Mouse (Mus musculus) bone marrow, adult 2 months (tissue): ENCODE measurements around the gene Hist1h2bn. TPM values are rescaled to one million over a fixed set of nuclear protein-coding genes. Genes with fewer than 3 reads are reported as not detected.
A peak's percentile ranks its signal among the peaks of the same experiment; 100 is the strongest.
"Not testable (repeated sequence)": the region's sequence is repeated elsewhere in the genome, so short reads cannot be mapped to it uniquely, and the experiment has no call there.

Experiments used
- H3K27ac ChIP-seq: fragments of 200-500 bp; 2 replicates; pipeline ENCODE4 v1.5.1; 2012; ENCODE audit warnings: low read depth, mild to moderate bottlenecking, control low read depth, inconsistent platforms, low read length; ENCODE audit not compliant: control insufficient read depth, poor library complexity, insufficient read depth
- H3K4me1 ChIP-seq: fragments of 200-500 bp; 2 replicates; pipeline ENCODE4 v1.6.1; 2011; ENCODE audit warnings: low read length; ENCODE audit not compliant: control insufficient read depth, insufficient read depth
- H3K4me3 ChIP-seq: fragments of 200-500 bp; replicated peaks from 2 replicates; pipeline ENCODE3; 2011; ENCODE audit warnings: mild to moderate bottlenecking, low read depth, low read length, control low read depth; ENCODE audit not compliant: control insufficient read depth
- CTCF ChIP-seq: fragments of 200-500 bp; IDR thresholded peaks from 2 replicates; pipeline ENCODE4 v1.5.1; 2011; ENCODE audit warnings: low read length, control low read depth; ENCODE audit not compliant: control insufficient read depth, insufficient read depth
- POLR2A ChIP-seq: fragments of 200-500 bp; IDR thresholded peaks from 2 replicates; pipeline ENCODE4 v1.6.1; 2011; ENCODE audit warnings: low read depth, mild to moderate bottlenecking, control low read depth, low read length, borderline replicate concordance; ENCODE audit not compliant: control insufficient read depth
- WGBS: fragments of 180-500 bp; shearing (Covaris S2); methylation state at CpG from one replicate; pipeline ENCODE4 v1.1.7; 2018; 5-methylcytosine and 5-hydroxymethylcytosine counted together
- polyA plus RNA-seq: library from polyadenylated mRNA; stranded (reverse); fragments of >200 nt; gene quantifications from 2 replicates; pipeline ENCODE4 v1.2.4, GENCODE M21; 2011; ENCODE audit warnings: low replicate concordance; ENCODE audit not compliant: missing spikeins, insufficient read depth, insufficient read length

The Hist1h2bn gene
- polyA plus RNA-seq, 1 experiment, result 195 TPM

- TF ChIP-seq POLR2A (no peak), CTCF (no peak)
- whole genome bisulfite sequencing, result 55% methylated on average over 1 of the region's 1 CpGs
- peaks cover 2% of the 10 kb centered on the region; the same call in 1 of the 2 replicates for H3K4me1 ChIP-seq
These were observed 8.9 kb upstream of the Hist1h2bn start for GRCm38 (mm10) chr13:21745006-21745405.

GRCm38 (mm10) chr13:21749387-21750158 lies 4.3 kb upstream of the Hist1h2bn start:
- peaks cover 5% of the 10 kb centered on the region; the same call in 1 of the 2 replicates for H3K4me1 ChIP-seq
- H3K27ac ChIP-seq, result peak overlapping the region; percentile 94
- TF ChIP-seq CTCF (no peak), POLR2A (no peak)
- 6% methylated on average over 5 of the region's 5 CpGs for WGBS
- peak overlapping the region; percentile 66 for H3K4me3 ChIP-seq

More at GRCm38 (mm10) chr13:21745006-21745405, 8.9 kb upstream of the Hist1h2bn start:
- Histone ChIP-seq H3K4me3 (no peak overlapping the region), H3K27ac (no peak overlapping the region)

GRCm38 (mm10) chr13:21750159-21751017 lies 3.5 kb upstream of the Hist1h2bn start, which contains the start of gene Hist1h4k:
Hist1h4k (minus strand) TSS chr13:21750505.
- Histone ChIP-seq H3K4me3 (peak within 1 kb of the TSS; percentile 66), H3K27ac (peak within 1 kb of the TSS; percentile 94)
- WGBS, result under 1% methylated on average over 50 of the region's 56 CpGs
- peak; percentile 96 for TF ChIP-seq POLR2A
- H3K4me1 ChIP-seq, result not testable (repeated sequence)

GRCm38 (mm10) chr13:21751417-21751816 lies 2.5 kb upstream of the Hist1h2bn start:
- no peak for TF ChIP-seq POLR2A
- peaks cover 5% of the 10 kb centered on the region; the same call in 1 of the 2 replicates for H3K4me1 ChIP-seq
- peak overlapping the region; percentile 12 for H3K4me3 ChIP-seq
- H3K27ac ChIP-seq, result no peak overlapping the region

- no peak overlapping the region for H3K4me3 ChIP-seq
- peak overlapping the region; percentile 46; the same call in 1 of the 2 replicates for H3K27ac ChIP-seq
- peaks cover 5% of the 10 kb centered on the region; the same call in 1 of the 2 replicates for H3K4me1 ChIP-seq
- 57% methylated on average over 3 of the region's 3 CpGs for WGBS
- no peak for TF ChIP-seq CTCF
- no peak for TF ChIP-seq POLR2A
These were observed 2.1 kb upstream of the Hist1h2bn start for GRCm38 (mm10) chr13:21751827-21752226.

GRCm38 (mm10) chr13:21752356-21752755 lies 1.6 kb upstream of the Hist1h2bn start:
- TF ChIP-seq CTCF (no peak), POLR2A (no peak)
- Histone ChIP-seq H3K4me3 (peak overlapping the region; percentile 59), H3K4me1 (peaks cover 4% of the 10 kb centered on the region; the same call in 1 of the 2 replicates), H3K27ac (peak overlapping the region; percentile 84)
- WGBS, result 53% methylated on average over 3 of the region's 3 CpGs

GRCm38 (mm10) chr13:21753051-21753523 lies 836 bp upstream of the Hist1h2bn start:
- TF ChIP-seq POLR2A, result no peak
- no peak for TF ChIP-seq CTCF
- H3K4me1 ChIP-seq, result peaks cover 2% of the 10 kb centered on the region; the same call in 1 of the 2 replicates
- H3K4me3 ChIP-seq, result peak overlapping the region; percentile 69
- peak overlapping the region; percentile 99 for H3K27ac ChIP-seq
- 2% methylated on average over 10 of the region's 10 CpGs for WGBS
